Mouse (Mus musculus): ENCODE data around the gene Hps4.

DNA sequence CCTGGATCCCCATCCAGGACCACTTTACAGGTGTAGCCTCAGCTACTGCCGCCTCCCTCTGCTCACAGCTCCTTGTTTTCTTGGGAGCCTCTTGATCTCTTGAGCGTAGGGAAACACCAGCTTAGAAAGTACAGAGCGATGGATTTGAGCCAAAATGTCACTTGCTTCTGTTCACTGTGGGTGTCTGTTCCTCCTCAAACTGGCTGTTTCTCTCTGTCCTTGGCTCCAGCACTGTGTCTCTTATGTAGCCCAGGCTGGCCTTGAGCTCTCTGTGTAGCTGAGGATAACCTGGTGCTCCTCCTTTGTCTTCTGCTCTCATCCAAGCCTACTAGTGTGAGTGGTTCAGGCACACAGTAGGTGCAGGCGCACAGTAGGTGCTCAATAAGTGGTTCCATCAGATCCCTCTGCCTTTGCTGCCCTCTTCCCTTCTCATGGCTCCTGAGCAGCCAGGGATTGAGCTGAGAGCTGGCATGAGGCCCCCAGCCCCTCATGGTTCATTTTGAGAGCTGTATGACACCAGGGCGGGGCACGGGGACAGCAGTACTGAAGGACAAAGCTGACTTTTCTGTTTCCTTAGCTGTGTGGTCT is 42.1 kb upstream of the Hps4 start:
- TF ChIP-seq EP300 (IDR thresholded peaks at IDR 0.05; ENCODE audit: low read depth) (no peak), CTCF (IDR thresholded peaks at IDR 0.05; ENCODE audit: low read depth) (no peak)

Data from heart, postnatal 0 days (tissue).